Mouse (Mus musculus) CH12.LX (cell line): Measurements from ENCODE around the gene Omt2b.

Experiments
- CHD1 ChIP-seq: IDR thresholded peaks from 2 replicates; pipeline ENCODE4 v1.6.1; 2012; ENCODE audit warnings: low read depth, low read length, improper control_type of control experiment, inconsistent platforms
- CTCF ChIP-seq, 2 experiments: IDR thresholded peaks in 1 of 2; conservative IDR thresholded peaks in 1 of 2; 2 replicates each; pipeline ENCODE4 v1.5.1; 2011 to 2012; ENCODE audit warnings: low read depth in 2 of 2, low read length in 2 of 2, improper control_type of control experiment in 1 of 2, inconsistent platforms in 1 of 2, mild to moderate bottlenecking in 1 of 2, moderate library complexity in 1 of 2
- HCFC1 ChIP-seq: IDR thresholded peaks from 2 replicates; pipeline ENCODE4 v1.6.1; 2012; ENCODE audit warnings: low read depth, mild to moderate bottlenecking, inconsistent platforms, low read length, improper control_type of control experiment
- JUND ChIP-seq: conservative IDR thresholded peaks from 2 replicates; pipeline ENCODE4 v1.6.1; 2011; ENCODE audit warnings: low read depth, low read length, improper control_type of control experiment
- MAFK ChIP-seq: IDR thresholded peaks from 2 replicates; pipeline ENCODE4 v1.6.1; 2011; ENCODE audit warnings: low read length, improper control_type of control experiment; ENCODE audit not compliant: insufficient replicate concordance
- MYC ChIP-seq: IDR thresholded peaks from 2 replicates; pipeline ENCODE4 v1.6.1; 2011; ENCODE audit warnings: low read depth, mild to moderate bottlenecking, improper control_type of control experiment, low read length
- NRF1 ChIP-seq: IDR thresholded peaks from 2 replicates; pipeline ENCODE4 v1.6.1; 2014; ENCODE audit warnings: low read depth, mild to moderate bottlenecking, inconsistent platforms, low read length, improper control_type of control experiment, moderate library complexity
- POLR2A ChIP-seq: IDR thresholded peaks from 2 replicates; pipeline ENCODE4 v1.6.1; 2011; ENCODE audit warnings: low read depth, mild to moderate bottlenecking, improper control_type of control experiment, low read length
- SMC3 ChIP-seq: IDR thresholded peaks from 2 replicates; pipeline ENCODE4 v1.6.1; 2011; ENCODE audit warnings: low read depth, low read length, improper control_type of control experiment
- TCF12 ChIP-seq: IDR thresholded peaks from 2 replicates; pipeline ENCODE4 v1.6.1; 2014; ENCODE audit warnings: low read depth, mild to moderate bottlenecking, inconsistent platforms, low read length, improper control_type of control experiment
- USF1 ChIP-seq: IDR thresholded peaks from 2 replicates; pipeline ENCODE4 v1.6.1; 2014; ENCODE audit warnings: low read depth, mild to moderate bottlenecking, inconsistent platforms, low read length, improper control_type of control experiment

- TF ChIP-seq CTCF (conservative IDR thresholded peaks at IDR 0.05 in 1 of 2, IDR thresholded peaks at IDR 0.05 in 1 of 2; ENCODE audit: low read depth in 2 of 2, low read length in 2 of 2) (no peak), POLR2A (no peak), HCFC1 (no peak), CHD1 (no peak), JUND (no peak), USF1 (no peak), TCF12 (no peak), MYC (no peak), MAFK (no peak), SMC3 (no peak), NRF1 (no peak)
These were observed 32.5 kb downstream of the Omt2b start for GRCm38 (mm10) chr9:78359750-78360483.
